Mouse (Mus musculus) intestine, embryonic 14.5 days (tissue): ENCODE results near the gene Psmb7. TPM values are rescaled to one million over a fixed set of nuclear protein-coding genes. Genes with fewer than 3 reads are reported as not detected.

Experiments used
- ATAC-seq: fragments of 200-750 bp; cut with Nextera tagmentation; replicated peaks from 2 replicates; pipeline ENCODE4 v1.8.0; 2017; ENCODE audit warnings: low read depth, moderate number of reproducible peaks, moderate TSS enrichment, moderate library complexity; ENCODE audit not compliant: low FRiP score, low TSS enrichment
- DNase-seq: peaks from one replicate; pipeline ENCODE4 v3.0.0-alpha.2; 2018; ENCODE audit warnings: low spot score
- H3K27ac ChIP-seq: fragments of 300-500 bp; sonication (generic); 2 replicates; pipeline ENCODE4 v1.5.1; 2014; ENCODE audit warnings: low read depth, mild to moderate bottlenecking, control low read depth
- H3K27me3 ChIP-seq: fragments of 300-500 bp; sonication (generic); replicated peaks from 2 replicates; pipeline ENCODE4 v1.6.1; 2014; ENCODE audit warnings: low read length, control low read depth; ENCODE audit not compliant: control insufficient read depth, insufficient read depth
- H3K36me3 ChIP-seq: fragments of 300-500 bp; sonication (generic); 2 replicates; pipeline ENCODE4 v1.6.1; 2014; ENCODE audit warnings: low read length, control low read depth; ENCODE audit not compliant: control insufficient read depth, insufficient read depth
- H3K4me1 ChIP-seq: fragments of 300-500 bp; sonication (generic); replicated peaks from 2 replicates; pipeline ENCODE4 v1.6.1; 2014; ENCODE audit warnings: low read length, control low read depth, mixed read lengths; ENCODE audit not compliant: control insufficient read depth, insufficient read depth
- H3K4me2 ChIP-seq: fragments of 300-500 bp; sonication (generic); 2 replicates; pipeline ENCODE4 v1.6.1; 2014; ENCODE audit warnings: low read length
- H3K4me3 ChIP-seq: fragments of 300-500 bp; sonication (generic); 2 replicates; pipeline ENCODE4 v1.5.1; 2014; ENCODE audit warnings: low read depth, low read length, control low read depth, mixed read lengths
- H3K9ac ChIP-seq: fragments of 300-500 bp; sonication (generic); 2 replicates; pipeline ENCODE4 v1.6.1; 2014; ENCODE audit warnings: mild to moderate bottlenecking, low read length
- H3K9me3 ChIP-seq: fragments of 300-500 bp; sonication (generic); 2 replicates; pipeline ENCODE4 v1.6.1; 2016; ENCODE audit warnings: low read length, control low read depth; ENCODE audit not compliant: control insufficient read depth
- WGBS: fragments of 180-500 bp; shearing (Covaris S2); extraction: QIAGEN DNeasy Blood & Tissue Kit; methylation state at CpG from one replicate; pipeline ENCODE4 v1.1.7; 2014; 5-methylcytosine and 5-hydroxymethylcytosine counted together
- polyA plus RNA-seq: library from polyadenylated mRNA; unstranded; fragments of >200 nt; fragmentation: Nextera tagmentation; extraction: Ambion mirVana; gene quantifications from 2 replicates; pipeline ENCODE4 v1.2.1, GENCODE M21; 2014

Gene Psmb7
- polyA plus RNA-seq, result 247 and 252 TPM in 2 replicates

DNA sequence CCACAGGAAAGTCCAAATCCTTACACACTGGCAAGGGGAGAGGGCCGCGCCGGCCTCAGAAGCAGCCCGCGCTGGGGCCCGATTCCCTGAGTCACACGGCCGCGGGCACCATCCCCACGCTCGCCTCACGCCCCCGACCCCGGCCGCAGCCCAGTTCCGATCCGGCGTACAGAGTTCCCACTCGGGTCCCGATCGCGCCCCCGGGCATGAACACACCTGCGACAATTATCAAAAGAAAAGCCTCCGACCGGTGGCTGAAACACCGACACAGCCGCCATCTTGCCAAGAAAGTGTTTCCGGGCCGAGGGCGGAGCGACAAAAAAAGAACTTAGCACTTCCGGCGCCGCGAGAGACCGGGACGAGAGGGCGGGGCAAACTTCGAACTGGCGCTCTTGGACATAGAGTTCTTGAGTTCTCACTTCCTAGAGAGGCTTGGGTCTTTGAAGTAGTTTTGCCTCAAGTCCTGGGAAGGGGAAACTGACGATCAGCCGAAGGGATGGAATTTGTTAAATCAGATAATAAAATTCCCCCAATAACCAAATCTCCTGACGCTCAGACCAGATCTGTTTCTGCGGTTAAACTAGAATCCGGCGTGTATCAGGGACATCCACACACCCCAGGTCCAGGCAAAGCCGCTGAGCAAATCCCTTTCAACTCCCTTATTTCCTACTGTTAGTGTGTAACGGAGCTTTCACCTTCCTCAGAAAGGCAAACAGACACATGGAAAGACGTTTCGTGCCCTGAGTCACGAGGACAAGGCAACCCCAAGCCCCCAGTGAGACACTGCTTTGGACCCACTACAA is at the start of gene Psmb7:
TSS of gene Psmb7 (minus strand) at position 463 of the 803 bp plus-strand sequence.
- 2% methylated on average over 52 of the region's 52 CpGs for WGBS
- ATAC-seq, result peak; percentile 83

DNA sequence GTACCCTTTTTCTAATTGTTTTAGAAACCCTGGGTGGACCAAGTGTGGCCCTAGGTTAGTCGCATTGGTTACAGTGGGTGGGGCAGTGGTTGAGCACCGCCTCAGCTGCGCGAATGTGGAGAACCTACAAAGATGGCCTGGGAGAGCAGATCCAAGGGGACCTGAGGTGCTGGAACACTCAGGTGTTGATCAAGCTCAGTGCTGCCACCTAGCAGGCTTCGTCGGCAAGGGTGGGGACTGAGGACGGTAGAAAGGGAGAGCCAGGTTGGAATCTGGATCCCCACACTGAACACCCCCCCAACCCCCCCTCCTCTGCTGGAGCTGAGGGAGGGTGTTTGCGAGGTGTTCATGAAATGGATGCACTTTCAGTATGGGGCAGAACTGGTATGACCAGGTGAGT is 47.7 kb upstream of the Psmb7 start:
- H3K9me3 ChIP-seq, result no peaks in the 10 kb centered on the region
- H3K36me3 ChIP-seq, result no peaks in the 10 kb centered on the region
- H3K27me3 ChIP-seq, result peaks cover 4% of the 10 kb centered on the region; the same call in 1 of the 2 replicates
- no peak overlapping the region for H3K4me2 ChIP-seq
- no peaks in the 10 kb centered on the region; the same call in 1 of the 2 replicates for H3K4me1 ChIP-seq
- ATAC-seq (peak; percentile 33; the same call in 1 of the 2 replicates), DNase-seq (peak; percentile 74)
- H3K9ac ChIP-seq, result no peak overlapping the region
- no peak overlapping the region for H3K4me3 ChIP-seq
- no peak overlapping the region for H3K27ac ChIP-seq
- WGBS, result 9% methylated on average over 8 of the region's 8 CpGs

More for the DNA sequence above, at the start of gene Psmb7:
- H3K36me3 ChIP-seq, result peaks cover 33% of the 10 kb centered on the region
- peaks cover 8% of the 10 kb centered on the region; the same call in 1 of the 2 replicates for H3K4me1 ChIP-seq
- peak within 1 kb of the TSS; percentile 34; the same call in 1 of the 2 replicates for H3K27ac ChIP-seq
- peak within 1 kb of the TSS; percentile 79 for H3K9ac ChIP-seq
- H3K9me3 ChIP-seq, result no peaks in the 10 kb centered on the region
- H3K4me3 ChIP-seq, result peak within 1 kb of the TSS; percentile 67
- DNase-seq, result peak; percentile 92
- H3K4me2 ChIP-seq, result peak within 1 kb of the TSS; percentile 86
- no peaks in the 10 kb centered on the region for H3K27me3 ChIP-seq

DNA sequence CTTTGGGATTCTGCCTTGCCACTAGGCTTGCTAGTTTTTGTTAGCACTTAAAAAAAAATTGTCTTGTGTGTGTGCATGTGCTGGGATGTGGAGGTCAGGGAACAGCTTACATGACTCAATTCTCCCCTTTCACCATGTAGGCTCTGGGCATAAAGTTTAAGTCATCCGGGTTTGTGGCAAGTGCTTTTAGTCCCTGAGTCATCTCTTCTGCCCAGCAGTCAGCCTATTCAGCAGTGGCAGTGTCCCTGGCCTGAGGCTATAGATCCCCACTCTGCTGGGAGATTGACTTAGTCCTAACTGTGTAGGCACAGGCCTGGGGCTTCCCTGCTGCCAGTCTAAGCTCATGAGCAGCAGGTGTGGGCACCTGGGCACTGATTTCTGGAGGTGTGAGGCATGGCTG is 46.0 kb upstream of the Psmb7 start:
- H3K27ac ChIP-seq, result no peak overlapping the region
- peaks cover 4% of the 10 kb centered on the region; the same call in 1 of the 2 replicates for H3K27me3 ChIP-seq
- no peaks in the 10 kb centered on the region for H3K36me3 ChIP-seq
- H3K4me3 ChIP-seq, result no peak overlapping the region
- no peak for ATAC-seq
- H3K9me3 ChIP-seq, result no peaks in the 10 kb centered on the region
- H3K4me1 ChIP-seq, result no peaks in the 10 kb centered on the region; the same call in 1 of the 2 replicates
- H3K9ac ChIP-seq, result no peak overlapping the region
- no peak overlapping the region for H3K4me2 ChIP-seq
- no peak for DNase-seq
- 85% methylated on average over 1 of the region's 1 CpGs for WGBS

DNA sequence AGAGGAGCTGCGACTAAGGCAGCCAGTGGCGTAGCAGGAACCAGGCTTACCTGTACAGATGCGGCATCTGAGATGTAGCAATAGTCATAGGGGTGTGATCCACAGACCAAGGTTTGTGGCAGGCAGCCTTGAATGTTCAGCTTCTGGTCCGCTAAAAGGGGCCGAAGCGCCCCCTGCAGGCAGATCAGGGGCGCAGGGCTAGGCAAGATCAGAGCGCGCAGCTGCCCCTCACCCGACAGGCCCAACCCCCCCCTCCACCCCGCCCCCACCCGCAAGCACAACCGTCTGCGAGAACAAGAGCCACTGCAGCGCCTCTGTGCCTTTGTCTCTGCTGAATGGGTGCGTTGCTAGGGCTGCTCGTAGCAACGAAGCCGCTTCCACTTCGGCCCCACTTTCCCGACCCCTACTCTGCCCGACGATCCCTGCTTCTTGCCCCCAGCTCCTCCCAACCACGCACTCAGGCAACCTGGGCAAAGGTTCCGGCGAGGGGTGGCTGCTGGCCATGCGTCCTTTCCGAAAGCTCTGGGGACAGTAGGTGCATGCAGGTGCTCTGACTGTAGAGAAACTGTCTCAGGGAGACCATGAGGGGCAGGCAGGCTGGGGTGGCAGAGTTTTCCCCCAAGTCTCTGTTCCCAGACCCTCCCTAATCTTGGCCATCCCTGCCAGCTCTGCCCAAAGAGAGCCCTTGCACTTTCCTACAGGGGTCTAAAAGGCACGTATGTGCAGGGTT is 45.1 kb upstream of the Psmb7 start:
- 7% methylated on average over 24 of the region's 29 CpGs for WGBS
- ATAC-seq, result peak; percentile 59; the same call in 1 of the 2 replicates

DNA sequence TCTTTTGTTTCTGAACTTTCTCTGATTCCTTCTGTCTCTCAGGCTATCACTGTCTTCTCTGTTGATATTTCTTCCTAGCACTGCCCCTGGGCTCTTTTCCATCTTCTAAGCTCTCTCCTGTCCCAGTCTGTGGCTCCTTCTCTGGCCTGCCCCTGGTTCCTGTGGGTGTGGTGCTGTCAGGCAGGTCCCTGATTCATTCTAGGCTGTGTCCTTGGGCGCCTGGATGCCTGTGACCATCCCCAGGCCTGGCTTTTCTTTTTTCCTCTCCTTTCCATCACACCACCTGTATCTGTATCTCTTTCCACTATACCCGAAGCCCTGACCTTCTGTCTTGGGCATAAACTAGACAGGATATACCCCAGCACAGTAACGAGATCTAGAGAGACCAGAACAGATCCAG is 41.9 kb upstream of the Psmb7 start:
- 64% methylated on average over 3 of the region's 3 CpGs for WGBS
- ATAC-seq, result no peak
- H3K36me3 ChIP-seq, result no peaks in the 10 kb centered on the region

More for the DNA sequence above, 45.1 kb upstream of the Psmb7 start:
- Histone ChIP-seq H3K4me1 (no peaks in the 10 kb centered on the region; the same call in 1 of the 2 replicates), H3K4me2 (peak overlapping the region; percentile 58), H3K36me3 (no peaks in the 10 kb centered on the region), H3K27me3 (peaks cover 4% of the 10 kb centered on the region; the same call in 1 of the 2 replicates), H3K27ac (no peak overlapping the region), H3K4me3 (peak overlapping the region; percentile 21; the same call in 1 of the 2 replicates), H3K9me3 (no peaks in the 10 kb centered on the region), H3K9ac (no peak overlapping the region)
- DNase-seq, result peak; percentile 73

DNA sequence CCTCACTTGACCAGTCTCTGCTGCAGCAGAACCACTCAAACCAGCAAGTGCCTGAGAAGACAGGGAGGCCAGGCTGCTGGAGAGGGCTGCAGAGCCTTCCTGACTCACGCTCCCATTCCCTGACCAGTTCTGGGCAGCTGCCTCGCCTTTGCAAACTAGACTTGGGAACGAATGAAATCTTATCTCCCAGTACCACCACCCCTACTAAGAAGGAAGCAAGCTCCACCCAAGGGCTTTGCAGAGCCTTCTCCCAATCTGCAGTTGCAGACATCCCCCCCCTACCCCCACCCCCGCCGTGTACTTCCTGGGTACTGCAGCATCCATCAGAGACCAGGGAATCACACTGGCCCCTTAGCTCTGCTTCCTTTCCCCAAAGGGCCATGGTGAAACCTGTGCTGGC is 39.2 kb upstream of the Psmb7 start:
- ATAC-seq (no peak), DNase-seq (no peak)
- H3K4me3 ChIP-seq, result no peak overlapping the region
- no peaks in the 10 kb centered on the region for H3K9me3 ChIP-seq
- no peak overlapping the region for H3K9ac ChIP-seq
- H3K36me3 ChIP-seq, result no peaks in the 10 kb centered on the region
- H3K4me1 ChIP-seq, result no peaks in the 10 kb centered on the region
- H3K4me2 ChIP-seq, result no peak overlapping the region
- 0 out of 2 replicates have a peak, but pooled peaks cover 2% of the 10 kb centered on the region for H3K27me3 ChIP-seq
- H3K27ac ChIP-seq, result no peak overlapping the region
- WGBS, result 69% methylated on average over 5 of the region's 5 CpGs

More for the DNA sequence above, 41.9 kb upstream of the Psmb7 start:
- Histone ChIP-seq H3K27me3 (peaks cover 4% of the 10 kb centered on the region; the same call in 1 of the 2 replicates), H3K9ac (no peak overlapping the region), H3K4me3 (no peak overlapping the region), H3K4me1 (no peaks in the 10 kb centered on the region; the same call in 1 of the 2 replicates), H3K27ac (no peak overlapping the region), H3K4me2 (no peak overlapping the region), H3K9me3 (no peaks in the 10 kb centered on the region)
- no peak for DNase-seq

DNA sequence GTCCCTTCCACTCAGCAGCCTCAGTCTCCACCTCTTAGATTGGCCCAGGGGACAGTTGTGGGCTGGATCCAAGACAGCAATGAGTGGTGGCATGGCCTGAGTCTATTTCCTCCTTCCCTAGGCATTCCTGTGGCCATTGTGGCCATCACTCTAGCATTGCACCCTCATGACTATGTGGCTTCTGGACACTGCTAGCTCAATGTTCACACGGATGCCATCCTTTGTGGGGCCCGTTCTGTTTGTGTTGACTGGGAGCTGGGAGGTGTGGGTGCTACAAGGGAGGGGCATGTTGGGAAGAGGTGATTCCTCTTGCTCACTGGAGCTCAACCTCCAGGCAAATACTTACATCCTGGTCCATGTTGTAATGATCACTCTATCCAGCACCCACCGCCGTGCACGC is 38.3 kb upstream of the Psmb7 start:
- no peak overlapping the region for H3K9ac ChIP-seq
- no peaks in the 10 kb centered on the region for H3K36me3 ChIP-seq
- H3K27me3 ChIP-seq, result no peaks in the 10 kb centered on the region
- WGBS, result 90% methylated on average over 5 of the region's 5 CpGs
- DNase-seq, result no peak
- no peak for ATAC-seq
- H3K27ac ChIP-seq, result no peak overlapping the region
- H3K4me2 ChIP-seq, result no peak overlapping the region
- H3K4me3 ChIP-seq, result no peak overlapping the region
- no peaks in the 10 kb centered on the region for H3K4me1 ChIP-seq
- no peaks in the 10 kb centered on the region for H3K9me3 ChIP-seq

DNA sequence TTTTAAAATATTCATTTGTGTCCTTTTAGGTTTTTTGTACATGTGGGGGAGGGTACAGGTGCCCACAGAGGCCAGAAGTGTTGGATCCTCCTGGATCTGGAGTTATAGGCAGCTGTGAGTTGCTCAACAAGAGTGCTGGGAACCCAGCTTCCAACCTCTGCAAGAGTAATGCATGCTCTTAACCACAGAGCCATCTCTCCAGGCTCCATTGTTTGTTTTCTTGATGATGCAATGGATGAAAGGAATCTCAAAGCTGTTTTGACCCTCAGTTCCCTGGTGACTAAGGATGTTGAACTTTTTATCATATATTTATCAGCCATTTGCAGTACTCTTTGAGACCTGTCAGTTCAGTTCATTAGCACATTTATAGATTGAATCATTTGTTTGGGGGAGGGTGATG is 35.1 kb upstream of the Psmb7 start:
- Histone ChIP-seq H3K9me3 (no peaks in the 10 kb centered on the region), H3K36me3 (no peaks in the 10 kb centered on the region), H3K27me3 (no peaks in the 10 kb centered on the region), H3K4me2 (no peak overlapping the region), H3K4me3 (no peak overlapping the region), H3K9ac (no peak overlapping the region), H3K4me1 (no peaks in the 10 kb centered on the region), H3K27ac (no peak overlapping the region)
- no peak for DNase-seq
- no peak for ATAC-seq
